Mouse (Mus musculus): ENCODE measurements around the gene Gabrr3.

GRCm38 (mm10) chr16:59451813-59452212, 44.7 kb downstream of the Gabrr3 start:
- TF ChIP-seq CTCF (IDR thresholded peaks at IDR 0.05; ENCODE audit: low read depth, low read length) = no peak
- TF ChIP-seq GATA1 (IDR thresholded peaks at IDR 0.05; ENCODE audit: borderline replicate concordance, low read length) = no peak
- no peak for TF ChIP-seq TAL1 (conservative IDR thresholded peaks at IDR 0.05; ENCODE audit: low read depth, low read length)
- no peak for TF ChIP-seq GATA2 (IDR thresholded peaks at IDR 0.05; ENCODE audit: borderline replicate concordance, low read depth, low read length)

All from G1E (cell line).